Mouse (Mus musculus): ENCODE results near the gene Igsf6. TPM values are rescaled to one million over a fixed set of nuclear protein-coding genes. Genes with fewer than 3 reads are reported as not detected.
A peak's percentile ranks its signal among the peaks of the same experiment; 100 is the strongest.

Gene Igsf6
- polyA plus RNA-seq, 1 experiment from 2014 or later, result 1.3 TPM

DNA sequence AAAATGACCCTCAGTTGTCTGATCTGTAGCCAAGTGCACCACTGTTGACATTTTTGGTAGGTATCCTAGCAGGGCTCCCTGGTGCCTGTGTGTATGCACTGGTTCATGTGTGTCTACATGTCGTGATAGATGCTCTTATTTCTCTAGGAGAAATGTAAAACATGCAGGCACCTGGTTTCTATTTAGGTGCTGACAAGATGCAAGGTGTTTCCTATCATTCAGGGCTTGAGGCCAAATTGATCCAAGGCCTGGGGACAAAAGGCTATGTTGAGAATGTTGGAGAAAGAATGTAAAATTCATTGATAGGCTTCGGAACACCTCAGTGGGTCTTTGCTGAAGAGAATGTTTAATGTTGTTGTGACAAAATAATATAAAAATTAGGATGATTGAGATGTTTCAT, 7.4 kb upstream of the Igsf6 start:
- Histone ChIP-seq H3K27ac (ENCODE audit: low read depth, low read length) (no peak overlapping the region), H3K27me3 (replicated peaks; ENCODE audit: control insufficient read depth, insufficient read depth, low read length) (no peaks in the 10 kb centered on the region), H3K4me1 (replicated peaks; ENCODE audit: control insufficient read depth, insufficient read depth, low read length) (no peaks in the 10 kb centered on the region), H3K4me3 (ENCODE audit: low read depth, low read length) (no peak overlapping the region), H3K9me3 (ENCODE audit: control insufficient read depth) (no peaks in the 10 kb centered on the region), H3K9ac (ENCODE audit: low read depth, low read length) (no peak overlapping the region), H3K36me3 (ENCODE audit: control insufficient read depth, insufficient read depth) (peaks cover 10% of the 10 kb centered on the region), H3K4me2 (replicated peaks; ENCODE audit: low read depth) (no peak overlapping the region)
- no peak for TF ChIP-seq CTCF (IDR thresholded peaks at IDR 0.05; ENCODE audit: low read depth)
- WGBS, result 77% methylated on average over 2 of the region's 2 CpGs
- ATAC-seq, result no peak

DNA sequence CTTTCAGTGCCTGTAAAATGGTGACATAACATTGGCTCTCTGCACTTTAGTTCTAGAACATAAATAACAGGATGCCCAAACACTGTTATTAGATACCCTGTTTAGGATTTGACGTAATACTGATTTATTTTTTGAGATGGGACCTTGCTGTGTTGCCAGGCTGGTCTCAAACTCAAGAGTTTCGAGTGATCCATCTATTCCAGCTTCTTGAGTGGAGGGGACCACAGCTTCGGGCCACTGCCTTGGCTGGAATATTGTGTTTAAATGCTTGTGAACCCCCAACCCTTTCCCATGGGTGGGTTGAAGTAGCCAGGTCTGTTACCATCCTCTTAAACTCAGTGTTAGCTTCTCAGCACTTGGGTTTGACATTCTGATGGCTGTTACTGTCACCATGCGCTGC, 7.0 kb upstream of the Igsf6 start, which contains the start of gene Otoa:
Gene Otoa, plus strand, starts transcription at position 301 of the 400 bp plus-strand sequence.
- Histone ChIP-seq H3K4me3 (ENCODE audit: low read depth, low read length) (no peak within 1 kb of the TSS), H3K27ac (ENCODE audit: low read depth, low read length) (no peak within 1 kb of the TSS), H3K27me3 (replicated peaks; ENCODE audit: control insufficient read depth, insufficient read depth, low read length) (no peaks in the 10 kb centered on the region), H3K9ac (ENCODE audit: low read depth, low read length) (no peak within 1 kb of the TSS), H3K4me1 (replicated peaks; ENCODE audit: control insufficient read depth, insufficient read depth, low read length) (no peaks in the 10 kb centered on the region), H3K9me3 (ENCODE audit: control insufficient read depth) (no peaks in the 10 kb centered on the region), H3K4me2 (replicated peaks; ENCODE audit: low read depth) (no peak within 1 kb of the TSS), H3K36me3 (ENCODE audit: control insufficient read depth, insufficient read depth) (peaks cover 12% of the 10 kb centered on the region)
- 91% methylated on average over 4 of the region's 4 CpGs for WGBS
- no peak for TF ChIP-seq CTCF (IDR thresholded peaks at IDR 0.05; ENCODE audit: low read depth)
- no peak for ATAC-seq

DNA sequence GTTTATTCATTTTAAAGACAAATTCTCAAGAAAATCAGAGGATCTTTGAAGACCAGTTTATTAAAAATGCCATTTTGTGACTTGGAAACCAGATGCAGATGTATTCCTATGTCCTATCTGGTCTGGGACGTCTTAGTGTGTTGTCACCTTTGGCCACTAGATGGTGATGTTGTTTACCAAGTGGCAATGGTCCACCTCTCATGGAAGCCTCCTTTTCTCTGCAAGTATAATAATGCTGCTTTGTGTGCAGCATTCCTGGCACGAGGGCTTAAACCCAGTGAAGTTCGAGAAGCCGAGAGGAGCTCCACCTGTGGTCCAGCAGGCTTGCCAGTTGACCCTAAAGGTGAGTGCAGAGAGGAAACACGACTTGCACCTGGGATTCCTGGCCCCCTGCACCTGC, 3.5 kb upstream of the Igsf6 start:
- Histone ChIP-seq H3K4me1 (replicated peaks; ENCODE audit: control insufficient read depth, insufficient read depth, low read length) (no peaks in the 10 kb centered on the region), H3K4me2 (replicated peaks; ENCODE audit: low read depth) (no peak overlapping the region), H3K4me3 (ENCODE audit: low read depth, low read length) (no peak overlapping the region), H3K27me3 (replicated peaks; ENCODE audit: control insufficient read depth, insufficient read depth, low read length) (no peaks in the 10 kb centered on the region), H3K9ac (ENCODE audit: low read depth, low read length) (no peak overlapping the region), H3K36me3 (ENCODE audit: control insufficient read depth, insufficient read depth) (peaks cover 25% of the 10 kb centered on the region), H3K27ac (ENCODE audit: low read depth, low read length) (no peak overlapping the region), H3K9me3 (ENCODE audit: control insufficient read depth) (no peaks in the 10 kb centered on the region)
- TF ChIP-seq CTCF (IDR thresholded peaks at IDR 0.05; ENCODE audit: low read depth), result peak; percentile 87
- WGBS, result 29% methylated on average over 5 of the region's 5 CpGs
- ATAC-seq, result no peak

DNA sequence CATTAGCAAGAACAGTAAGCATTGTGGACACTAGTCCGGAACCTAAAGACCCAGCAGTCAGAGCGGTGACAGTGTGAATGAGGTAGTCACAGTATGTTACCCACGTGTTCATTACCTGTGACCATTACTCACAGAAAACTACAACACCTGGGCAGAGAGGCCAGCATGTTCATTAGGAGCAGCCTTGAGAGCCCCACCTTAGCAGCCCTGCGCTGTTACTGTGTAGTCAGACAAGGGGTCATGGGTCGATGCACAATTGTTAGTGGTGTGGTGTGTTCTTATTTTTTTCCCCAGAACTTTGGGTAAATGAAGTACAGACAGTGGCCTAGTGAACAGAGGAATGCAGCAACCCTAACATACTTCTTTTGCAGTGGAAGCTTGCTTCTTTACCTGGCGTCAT, 2.9 kb upstream of the Igsf6 start:
- H3K9ac ChIP-seq (ENCODE audit: low read depth, low read length), result no peak overlapping the region
- WGBS, result 90% methylated on average over 6 of the region's 6 CpGs
- TF ChIP-seq CTCF (IDR thresholded peaks at IDR 0.05; ENCODE audit: low read depth), result no peak
- peaks cover 27% of the 10 kb centered on the region for H3K36me3 ChIP-seq (ENCODE audit: control insufficient read depth, insufficient read depth)
- H3K27ac ChIP-seq (ENCODE audit: low read depth, low read length), result no peak overlapping the region
- no peak overlapping the region for H3K4me2 ChIP-seq (replicated peaks; ENCODE audit: low read depth)
- no peak for ATAC-seq
- H3K27me3 ChIP-seq (replicated peaks; ENCODE audit: control insufficient read depth, insufficient read depth, low read length), result no peaks in the 10 kb centered on the region
- no peaks in the 10 kb centered on the region for H3K9me3 ChIP-seq (ENCODE audit: control insufficient read depth)
- no peak overlapping the region for H3K4me3 ChIP-seq (ENCODE audit: low read depth, low read length)
- no peaks in the 10 kb centered on the region for H3K4me1 ChIP-seq (replicated peaks; ENCODE audit: control insufficient read depth, insufficient read depth, low read length)

DNA sequence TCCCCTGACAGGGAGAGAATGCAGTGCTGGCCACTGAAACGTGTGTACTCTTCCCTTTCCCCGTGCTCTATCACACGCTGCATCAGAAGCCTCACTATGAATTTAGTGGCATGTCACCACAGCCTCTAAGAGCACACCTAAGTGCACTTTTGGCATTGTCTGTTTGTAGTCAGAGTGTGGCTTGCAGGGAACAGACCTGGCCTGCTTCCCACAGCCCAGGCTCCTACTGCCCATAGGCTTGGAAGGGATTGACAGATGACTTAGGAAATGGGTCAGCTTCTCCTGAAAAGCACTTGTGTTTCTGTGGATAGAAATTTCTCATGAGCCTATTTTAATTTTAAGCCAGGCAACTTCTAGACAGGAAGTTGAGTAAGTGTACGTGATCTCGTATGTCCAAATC, 1.0 kb upstream of the Igsf6 start:
- peaks cover 37% of the 10 kb centered on the region for H3K36me3 ChIP-seq (ENCODE audit: control insufficient read depth, insufficient read depth)
- no peak for ATAC-seq
- H3K4me1 ChIP-seq (replicated peaks; ENCODE audit: control insufficient read depth, insufficient read depth, low read length), result no peaks in the 10 kb centered on the region
- H3K27ac ChIP-seq (ENCODE audit: low read depth, low read length), result no peak overlapping the region; the same call in 1 of the 2 replicates
- no peak for TF ChIP-seq CTCF (IDR thresholded peaks at IDR 0.05; ENCODE audit: low read depth)
- 77% methylated on average over 5 of the region's 5 CpGs for WGBS
- no peak overlapping the region for H3K4me3 ChIP-seq (ENCODE audit: low read depth, low read length)
- no peaks in the 10 kb centered on the region for H3K27me3 ChIP-seq (replicated peaks; ENCODE audit: control insufficient read depth, insufficient read depth, low read length)
- H3K4me2 ChIP-seq (replicated peaks; ENCODE audit: low read depth), result no peak overlapping the region
- no peak overlapping the region for H3K9ac ChIP-seq (ENCODE audit: low read depth, low read length)
- no peaks in the 10 kb centered on the region for H3K9me3 ChIP-seq (ENCODE audit: control insufficient read depth)

DNA sequence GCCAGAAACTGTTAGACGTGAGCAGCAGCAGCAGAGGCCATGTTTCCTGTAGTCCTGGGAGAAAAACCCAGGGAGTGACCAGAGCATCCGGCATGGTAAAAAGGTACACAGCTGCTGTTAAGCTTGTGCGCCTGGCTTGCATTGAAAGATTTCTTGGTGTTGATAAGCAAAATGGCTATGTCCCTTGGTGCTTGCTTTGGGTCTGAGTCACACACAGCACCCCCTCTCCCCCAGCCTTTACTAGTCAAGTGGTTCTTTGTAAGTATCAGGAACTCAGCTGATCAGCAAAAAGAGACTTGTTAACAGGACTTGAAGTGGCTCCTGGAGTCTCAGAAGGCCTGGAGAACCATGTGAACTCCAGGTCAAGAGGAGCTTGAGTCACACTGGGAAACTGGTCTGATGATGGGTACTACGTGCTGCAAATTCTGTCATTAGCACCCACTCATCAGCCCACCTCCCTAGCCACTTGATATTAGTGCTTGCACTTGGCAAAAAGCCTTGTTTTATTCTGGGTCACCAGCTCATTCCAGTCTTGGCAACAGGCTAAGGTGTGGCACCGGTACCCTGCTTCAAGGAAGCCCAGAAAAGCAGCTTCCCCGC, 529 bp upstream of the Igsf6 start:
- H3K9me3 ChIP-seq (ENCODE audit: control insufficient read depth), result no peaks in the 10 kb centered on the region
- no peaks in the 10 kb centered on the region for H3K4me1 ChIP-seq (replicated peaks; ENCODE audit: control insufficient read depth, insufficient read depth, low read length)
- no peak for ATAC-seq
- no peak overlapping the region for H3K4me2 ChIP-seq (replicated peaks; ENCODE audit: low read depth)
- 78% methylated on average over 6 of the region's 6 CpGs for whole genome bisulfite sequencing
- peaks cover 42% of the 10 kb centered on the region for H3K36me3 ChIP-seq (ENCODE audit: control insufficient read depth, insufficient read depth)
- H3K9ac ChIP-seq (ENCODE audit: low read depth, low read length), result no peak overlapping the region
- no peak for TF ChIP-seq CTCF (IDR thresholded peaks at IDR 0.05; ENCODE audit: low read depth)
- H3K27me3 ChIP-seq (replicated peaks; ENCODE audit: control insufficient read depth, insufficient read depth, low read length), result no peaks in the 10 kb centered on the region
- H3K4me3 ChIP-seq (ENCODE audit: low read depth, low read length), result no peak overlapping the region
- H3K27ac ChIP-seq (ENCODE audit: low read depth, low read length), result no peak overlapping the region

DNA sequence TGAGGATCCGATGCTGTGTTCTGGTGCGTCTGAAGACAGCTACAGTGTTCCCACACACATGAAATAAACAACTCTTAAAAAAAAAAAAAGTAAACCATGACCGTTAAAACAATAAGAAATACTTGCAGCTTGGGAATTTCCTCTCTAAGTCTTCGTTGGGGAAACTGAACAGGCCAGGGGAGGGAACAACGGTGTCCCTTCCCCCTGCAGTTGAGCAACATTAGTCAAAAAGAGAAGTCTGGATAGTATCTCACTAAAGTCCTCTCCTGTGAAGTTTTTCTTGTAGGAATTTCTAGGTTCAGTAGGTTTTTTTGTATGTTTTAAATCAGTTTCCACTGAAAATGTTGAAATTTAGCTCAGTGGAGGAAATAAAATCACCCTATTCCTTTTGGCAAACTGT, 1.9 kb downstream of the Igsf6 start:
- TF ChIP-seq CTCF (IDR thresholded peaks at IDR 0.05; ENCODE audit: low read depth), result no peak
- H3K4me3 ChIP-seq (ENCODE audit: low read depth, low read length), result no peak overlapping the region
- 59% methylated on average over 5 of the region's 5 CpGs for WGBS
- ATAC-seq, result no peak
- H3K9ac ChIP-seq (ENCODE audit: low read depth, low read length), result no peak overlapping the region
- H3K4me1 ChIP-seq (replicated peaks; ENCODE audit: control insufficient read depth, insufficient read depth, low read length), result no peaks in the 10 kb centered on the region
- no peaks in the 10 kb centered on the region for H3K9me3 ChIP-seq (ENCODE audit: control insufficient read depth)
- H3K27me3 ChIP-seq (replicated peaks; ENCODE audit: control insufficient read depth, insufficient read depth, low read length), result no peaks in the 10 kb centered on the region
- peaks cover 40% of the 10 kb centered on the region for H3K36me3 ChIP-seq (ENCODE audit: control insufficient read depth, insufficient read depth)
- no peak overlapping the region for H3K27ac ChIP-seq (ENCODE audit: low read depth, low read length)
- no peak overlapping the region for H3K4me2 ChIP-seq (replicated peaks; ENCODE audit: low read depth)
